Mouse (Mus musculus) liver, adult 2 months (tissue): ENCODE data around the gene Art2b. TPM values are rescaled to one million over a fixed set of nuclear protein-coding genes. Genes with fewer than 3 reads are reported as not detected.
"Not testable (repeated sequence)": the region's sequence is repeated elsewhere in the genome, so short reads cannot be mapped to it uniquely, and the experiment has no call there.

Experiments
- DNase-seq: peaks from one replicate; pipeline ENCODE4 v3.0.0-alpha.2; 2011; ENCODE audit warnings: low read depth, low spot score; ENCODE audit errors: extremely low read depth
- H3K27ac ChIP-seq: fragments of 200-500 bp; replicated peaks from 2 replicates; pipeline ENCODE4 v1.5.1; 2012; ENCODE audit warnings: low read depth, mild to moderate bottlenecking, control low read depth, inconsistent platforms, low read length; ENCODE audit not compliant: insufficient read depth
- H3K27me3 ChIP-seq: fragments of 200-500 bp; 2 replicates; pipeline ENCODE4 v1.6.1; 2012; ENCODE audit warnings: mild to moderate bottlenecking, moderate library complexity, low read length, inconsistent platforms; ENCODE audit not compliant: control insufficient read depth, insufficient read depth
- H3K36me3 ChIP-seq: fragments of 200-500 bp; 2 replicates; pipeline ENCODE4 v1.6.1; 2012; ENCODE audit warnings: low read length, inconsistent platforms; ENCODE audit not compliant: control insufficient read depth, insufficient read depth
- H3K4me1 ChIP-seq: fragments of 200-500 bp; 2 replicates; pipeline ENCODE4 v1.6.1; 2011; ENCODE audit warnings: low read length; ENCODE audit not compliant: control insufficient read depth, insufficient read depth
- H3K4me3 ChIP-seq: fragments of 200-500 bp; 2 replicates; pipeline ENCODE4 v1.5.1; 2011; ENCODE audit warnings: low read depth, mild to moderate bottlenecking, control low read depth, low read length, moderate library complexity; ENCODE audit not compliant: insufficient read depth
- H3K79me2 ChIP-seq: fragments of 200-500 bp; 2 replicates; pipeline ENCODE4 v1.6.1; 2012; ENCODE audit warnings: inconsistent platforms, mild to moderate bottlenecking, low read length, moderate library complexity; ENCODE audit not compliant: control insufficient read depth, insufficient read depth
- H3K9ac ChIP-seq: fragments of 200-500 bp; 2 replicates; pipeline ENCODE4 v1.6.1; 2012; ENCODE audit warnings: low read depth, mild to moderate bottlenecking, control low read depth, inconsistent platforms, low read length
- CTCF ChIP-seq: fragments of 200-500 bp; IDR thresholded peaks from 2 replicates; pipeline ENCODE4 v1.5.1; 2011; ENCODE audit warnings: low read depth, low read length, control low read depth
- POLR2A ChIP-seq: fragments of 200-500 bp; IDR thresholded peaks from 2 replicates; pipeline ENCODE4 v1.6.1; 2011; ENCODE audit warnings: low read length, control low read depth; ENCODE audit not compliant: insufficient read depth; ENCODE audit errors: extremely low read depth
- WGBS: fragments of 180-500 bp; shearing (Covaris S2); methylation state at CpG from one replicate; pipeline ENCODE4 v1.1.7; 2018; 5-methylcytosine and 5-hydroxymethylcytosine counted together
- polyA plus RNA-seq: library from polyadenylated mRNA; depleted of rRNA; stranded (reverse); fragments of >200 nt; gene quantifications from 2 replicates; pipeline ENCODE4 v1.2.3, GENCODE M21; 2012; rRNA removed
- total RNA-seq: library from RNA; depleted of rRNA; stranded (reverse); fragments of >200 nt; gene quantifications from 2 replicates; pipeline ENCODE4 v1.2.3, GENCODE M21; 2014; rRNA removed

Art2b gene
- total RNA-seq (0.94 and 1.2 TPM in 2 replicates), polyA plus RNA-seq (0.56 and 0.75 TPM in 2 replicates)

DNA sequence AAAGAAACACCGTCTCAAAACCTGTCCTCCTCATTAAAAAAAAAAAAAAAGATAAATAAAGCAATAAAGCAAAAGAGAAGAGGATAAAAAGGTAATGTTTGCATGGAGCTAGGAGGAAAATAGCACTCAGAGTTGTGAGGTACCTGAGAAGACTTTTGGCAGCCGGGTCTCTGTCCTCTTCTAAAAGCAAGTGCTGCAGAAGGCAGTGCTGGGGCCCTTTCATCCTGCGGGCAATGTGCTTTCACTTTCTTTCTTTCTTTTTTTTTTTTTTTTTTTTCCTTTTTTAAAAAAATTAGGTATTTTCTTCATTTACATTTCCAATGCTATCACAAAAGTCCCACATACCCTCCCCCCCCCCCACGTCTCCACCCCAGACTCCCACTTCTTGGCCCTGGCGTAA lies at the start of gene Art2b:
Gene Art2b (minus strand): TSS at position 193 of the 400 bp plus-strand sequence.
- no peaks in the 10 kb centered on the region for H3K4me1 ChIP-seq
- no peaks in the 10 kb centered on the region for H3K27me3 ChIP-seq
- no peak within 1 kb of the TSS for H3K27ac ChIP-seq
- 85% methylated on average over 5 of the region's 5 CpGs for WGBS
- DNase-seq = no peak
- no peak within 1 kb of the TSS for H3K4me3 ChIP-seq
- TF ChIP-seq POLR2A (no peak), CTCF (no peak)
- H3K36me3 ChIP-seq = no peaks in the 10 kb centered on the region
- H3K9ac ChIP-seq = no peak within 1 kb of the TSS
- H3K79me2 ChIP-seq = no peaks in the 10 kb centered on the region

DNA sequence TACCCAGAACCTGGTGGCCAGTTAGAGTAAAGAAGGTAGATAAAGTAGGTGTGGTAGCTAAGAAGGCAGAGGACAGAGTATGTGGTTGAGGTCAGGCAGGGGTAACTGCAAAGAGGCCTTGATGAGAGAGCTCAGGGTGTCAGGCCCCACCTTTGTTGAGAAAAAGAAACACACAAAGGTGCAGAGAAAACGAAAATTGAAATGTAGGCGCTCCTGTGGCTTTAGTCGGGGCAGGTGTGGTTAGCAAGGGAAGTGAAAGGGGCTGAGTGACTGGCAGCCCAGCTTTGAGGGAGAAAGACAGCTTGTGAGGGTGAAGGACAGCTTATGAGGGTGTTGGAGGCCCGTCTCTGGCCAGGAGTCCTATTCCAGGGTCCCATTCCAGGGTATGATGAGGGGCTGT lies 49.1 kb upstream of the Art2b start:
- Histone ChIP-seq H3K36me3 (no peaks in the 10 kb centered on the region), H3K4me1 (no peaks in the 10 kb centered on the region), H3K79me2 (no peaks in the 10 kb centered on the region), H3K4me3 (no peak overlapping the region), H3K27ac (no peak overlapping the region), H3K9ac (no peak overlapping the region), H3K27me3 (no peaks in the 10 kb centered on the region)
- WGBS = 90% methylated on average over 4 of the region's 4 CpGs
- no peak for TF ChIP-seq CTCF
- TF ChIP-seq POLR2A = no peak
- no peak for DNase-seq

DNA sequence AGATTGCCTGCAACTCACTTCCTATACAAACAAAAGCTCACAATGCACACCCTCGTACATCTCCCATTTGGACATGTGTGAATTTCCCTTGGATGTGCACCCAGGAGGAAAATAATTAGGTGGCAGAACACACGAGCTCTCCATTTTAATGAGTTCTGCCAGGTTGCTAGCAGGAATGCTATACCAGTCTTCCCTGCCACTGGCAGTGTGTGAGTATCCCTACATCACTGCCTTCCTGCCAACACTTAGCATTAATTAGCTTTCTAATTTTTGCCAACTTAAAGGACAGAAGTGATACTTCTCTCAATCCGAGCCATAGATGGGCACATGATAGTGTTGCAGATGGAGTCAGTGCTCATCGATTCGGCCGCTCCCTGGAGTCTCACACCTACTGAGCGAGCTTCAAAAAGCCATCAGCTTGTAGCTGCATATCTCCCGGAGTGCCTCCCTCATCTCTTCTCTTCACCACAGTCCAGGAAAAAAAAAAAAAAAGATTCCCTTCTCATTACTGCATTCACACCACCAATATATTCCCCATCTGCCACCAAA lies 48.3 kb upstream of the Art2b start:
- Histone ChIP-seq H3K4me3 (no peak overlapping the region), H3K27ac (no peak overlapping the region), H3K27me3 (no peaks in the 10 kb centered on the region), H3K36me3 (no peaks in the 10 kb centered on the region), H3K9ac (no peak overlapping the region), H3K4me1 (no peaks in the 10 kb centered on the region), H3K79me2 (no peaks in the 10 kb centered on the region)
- DNase-seq = no peak
- TF ChIP-seq CTCF (no peak), POLR2A (no peak)
- WGBS = 90% methylated on average over 8 of the region's 8 CpGs

DNA sequence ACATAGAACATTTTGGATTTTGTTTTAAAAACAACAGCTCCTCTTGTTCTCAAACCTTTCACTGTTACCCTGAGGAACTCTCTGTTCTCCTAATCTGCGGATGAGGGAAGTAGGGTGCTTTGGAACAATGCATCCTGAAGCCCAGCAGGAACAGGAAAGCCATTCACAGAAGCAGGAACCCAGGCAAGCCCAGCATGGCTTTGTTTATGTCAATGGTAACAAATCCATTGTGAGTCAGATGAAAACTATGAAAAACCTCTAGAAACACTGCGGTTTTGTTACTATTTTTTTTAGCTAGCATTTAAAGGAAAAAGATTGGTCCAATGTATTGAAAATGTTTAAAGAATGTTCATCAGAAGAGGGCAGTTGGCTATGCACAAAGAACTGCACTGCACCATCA lies 43.1 kb upstream of the Art2b start:
- no peaks in the 10 kb centered on the region for H3K4me1 ChIP-seq
- no peak overlapping the region for H3K27ac ChIP-seq
- H3K36me3 ChIP-seq = no peaks in the 10 kb centered on the region
- DNase-seq = no peak
- no peaks in the 10 kb centered on the region for H3K27me3 ChIP-seq
- H3K79me2 ChIP-seq = no peaks in the 10 kb centered on the region
- TF ChIP-seq CTCF = no peak
- no peak for TF ChIP-seq POLR2A
- WGBS = 75% methylated on average over 2 of the region's 2 CpGs
- H3K9ac ChIP-seq = no peak overlapping the region
- no peak overlapping the region for H3K4me3 ChIP-seq

DNA sequence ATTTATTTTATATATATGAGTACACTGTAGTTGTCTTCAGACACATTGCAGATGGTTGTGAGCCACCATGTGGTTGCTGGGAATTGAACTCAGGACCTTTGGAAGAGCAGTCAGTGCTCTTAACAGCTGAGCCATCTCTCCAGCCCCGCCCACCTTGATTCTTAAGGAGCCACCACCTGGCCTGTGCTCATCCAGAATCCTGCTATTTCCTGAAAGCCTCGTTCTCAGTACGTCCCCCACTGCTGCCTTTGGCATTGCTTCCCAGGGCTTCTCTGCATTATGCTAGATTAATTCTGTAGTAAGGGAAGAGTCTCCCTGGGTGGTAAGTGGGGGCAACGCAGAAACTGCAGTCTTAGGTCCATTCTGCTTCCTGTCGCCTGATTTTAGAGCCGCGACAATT lies 41.8 kb upstream of the Art2b start:
- not testable (repeated sequence) for H3K4me3 ChIP-seq, H3K79me2 ChIP-seq, H3K9ac ChIP-seq, H3K36me3 ChIP-seq, DNase-seq, H3K27me3 ChIP-seq, H3K4me1 ChIP-seq, H3K27ac ChIP-seq
- 87% methylated on average over 7 of the region's 7 CpGs for WGBS

DNA sequence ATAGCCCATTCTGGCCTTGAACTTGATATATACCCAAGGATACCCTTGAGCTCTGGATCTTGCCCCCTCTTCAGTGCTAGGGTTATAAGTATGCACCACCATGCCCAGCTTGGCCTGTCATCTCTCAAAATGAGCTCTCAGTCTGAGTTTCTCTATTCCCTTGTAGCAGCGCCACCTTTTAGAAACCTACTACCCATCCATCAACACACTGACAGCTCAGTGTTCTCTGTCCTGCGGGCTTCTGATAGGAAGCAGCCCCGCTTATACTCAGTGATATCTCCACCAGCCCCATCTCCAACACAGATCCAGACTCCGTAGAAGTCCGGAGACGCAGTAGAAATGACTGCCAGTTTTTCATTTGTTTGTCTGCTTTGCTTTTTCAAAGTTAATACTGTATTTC lies 38.9 kb upstream of the Art2b start:
- H3K4me3 ChIP-seq = no peak overlapping the region
- TF ChIP-seq POLR2A (no peak), CTCF (no peak)
- no peaks in the 10 kb centered on the region for H3K36me3 ChIP-seq
- no peaks in the 10 kb centered on the region for H3K27me3 ChIP-seq
- no peak overlapping the region for H3K27ac ChIP-seq
- DNase-seq = no peak
- no peaks in the 10 kb centered on the region for H3K79me2 ChIP-seq
- H3K4me1 ChIP-seq = peaks cover 1% of the 10 kb centered on the region
- no peak overlapping the region for H3K9ac ChIP-seq
- WGBS = 79% methylated on average over 6 of the region's 6 CpGs

DNA sequence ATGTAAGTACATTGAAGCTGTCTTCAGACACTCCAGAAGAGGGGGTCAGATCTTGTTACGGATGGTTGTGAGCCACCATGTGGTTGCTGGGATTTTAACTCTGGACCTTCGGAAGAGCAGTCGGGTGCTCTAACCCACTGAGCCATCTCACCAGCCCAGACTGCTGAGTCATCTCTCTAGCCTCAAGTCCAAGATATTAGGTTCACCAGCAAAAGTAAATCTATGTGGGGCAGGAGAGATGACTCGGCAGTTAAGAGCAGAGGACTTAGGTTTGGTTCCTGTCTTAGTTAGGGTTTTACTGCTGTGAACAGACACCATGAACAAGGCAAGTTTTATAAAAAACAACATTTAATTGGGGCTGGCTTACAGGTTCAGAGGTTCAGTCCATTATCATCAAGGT lies 36.5 kb upstream of the Art2b start:
- H3K36me3 ChIP-seq, H3K4me1 ChIP-seq, H3K9ac ChIP-seq, H3K4me3 ChIP-seq, DNase-seq, H3K79me2 ChIP-seq, H3K27ac ChIP-seq, H3K27me3 ChIP-seq: not testable (repeated sequence)
- 82% methylated on average over 4 of the region's 4 CpGs for WGBS
